Mouse (Mus musculus): ENCODE measurements around the gene Zfp831. TPM values are rescaled to one million over a fixed set of nuclear protein-coding genes. Genes with fewer than 3 reads are reported as not detected.

The Zfp831 gene
- polyA plus RNA-seq, 1 experiment: 0.08 TPM

- Histone ChIP-seq H3K9me3 (no peaks in the 10 kb centered on the region), H3K36me3 (replicated peaks; ENCODE audit: low read length) (no peaks in the 10 kb centered on the region), H3K4me1 (no peaks in the 10 kb centered on the region; the same call in 1 of the 2 replicates), H3K27me3 (replicated peaks) (peaks cover 3% of the 10 kb centered on the region), H3K4me3 (replicated peaks) (peak overlapping the region; percentile 18)
- TF ChIP-seq GATA1 (IDR thresholded peaks at IDR 0.05; ENCODE audit: borderline replicate concordance, low read length) (peak; percentile 9; the same call in 1 of the 3 replicates), FLI1 (IDR thresholded peaks at IDR 0.05; ENCODE audit: low read length) (no peak)
Observed at GRCm38 (mm10) chr2:174715938-174716337, 72.6 kb downstream of the Zfp831 start.

- H3K4me3 ChIP-seq (replicated peaks): no peak overlapping the region
- H3K27me3 ChIP-seq (replicated peaks): peaks cover 3% of the 10 kb centered on the region
- no peaks in the 10 kb centered on the region for H3K9me3 ChIP-seq
- TF ChIP-seq GATA1 (IDR thresholded peaks at IDR 0.05; ENCODE audit: borderline replicate concordance, low read length) (no peak), FLI1 (IDR thresholded peaks at IDR 0.05; ENCODE audit: low read length) (no peak)
- H3K36me3 ChIP-seq (replicated peaks; ENCODE audit: low read length): no peaks in the 10 kb centered on the region
- H3K4me1 ChIP-seq: no peaks in the 10 kb centered on the region; the same call in 1 of the 2 replicates
Observed at GRCm38 (mm10) chr2:174717857-174718256, 74.5 kb downstream of the Zfp831 start.

GRCm38 (mm10) chr2:174727114-174727823 lies 83.9 kb downstream of the Zfp831 start:
- H3K36me3 ChIP-seq (replicated peaks; ENCODE audit: low read length): no peaks in the 10 kb centered on the region
- TF ChIP-seq GATA1 (IDR thresholded peaks at IDR 0.05; ENCODE audit: borderline replicate concordance, low read length) (no peak), FLI1 (IDR thresholded peaks at IDR 0.05; ENCODE audit: low read length) (no peak)
- no peaks in the 10 kb centered on the region; the same call in 1 of the 2 replicates for H3K4me1 ChIP-seq
- peaks cover 6% of the 10 kb centered on the region for H3K27me3 ChIP-seq (replicated peaks)
- peaks cover 9% of the 10 kb centered on the region for H3K9me3 ChIP-seq
- no peak overlapping the region for H3K4me3 ChIP-seq (replicated peaks)

- no peak overlapping the region for H3K4me3 ChIP-seq (replicated peaks)
- no peaks in the 10 kb centered on the region for H3K36me3 ChIP-seq (replicated peaks; ENCODE audit: low read length)
- H3K27me3 ChIP-seq (replicated peaks): peaks cover 5% of the 10 kb centered on the region
- no peak for TF ChIP-seq GATA1 (IDR thresholded peaks at IDR 0.05; ENCODE audit: borderline replicate concordance, low read length)
- TF ChIP-seq FLI1 (IDR thresholded peaks at IDR 0.05; ENCODE audit: low read length): no peak
- H3K4me1 ChIP-seq: peaks cover under 1% of the 10 kb centered on the region; the same call in 1 of the 2 replicates
- peaks cover 11% of the 10 kb centered on the region for H3K9me3 ChIP-seq
Observed at GRCm38 (mm10) chr2:174731939-174732338, 88.6 kb downstream of the Zfp831 start.

GRCm38 (mm10) chr2:174735270-174735669 lies 91.9 kb downstream of the Zfp831 start:
- H3K4me1 ChIP-seq: peaks cover 5% of the 10 kb centered on the region; the same call in 1 of the 2 replicates
- H3K4me3 ChIP-seq (replicated peaks): no peak overlapping the region
- H3K27me3 ChIP-seq (replicated peaks): peaks cover 4% of the 10 kb centered on the region
- peaks cover 11% of the 10 kb centered on the region for H3K9me3 ChIP-seq
- no peaks in the 10 kb centered on the region for H3K36me3 ChIP-seq (replicated peaks; ENCODE audit: low read length)
- TF ChIP-seq GATA1 (IDR thresholded peaks at IDR 0.05; ENCODE audit: borderline replicate concordance, low read length) (no peak), FLI1 (IDR thresholded peaks at IDR 0.05; ENCODE audit: low read length) (no peak)

- peaks cover 2% of the 10 kb centered on the region for H3K27me3 ChIP-seq (replicated peaks)
- TF ChIP-seq FLI1 (IDR thresholded peaks at IDR 0.05; ENCODE audit: low read length): no peak
- no peak for TF ChIP-seq GATA1 (IDR thresholded peaks at IDR 0.05; ENCODE audit: borderline replicate concordance, low read length)
- no peak overlapping the region for H3K4me3 ChIP-seq (replicated peaks)
- H3K9me3 ChIP-seq: peaks cover 28% of the 10 kb centered on the region
- H3K36me3 ChIP-seq (replicated peaks; ENCODE audit: low read length): no peaks in the 10 kb centered on the region
- peaks cover 7% of the 10 kb centered on the region; the same call in 1 of the 2 replicates for H3K4me1 ChIP-seq
Observed at GRCm38 (mm10) chr2:174747182-174747581, 103.8 kb downstream of the Zfp831 start.

- peak overlapping the region; percentile 9 for H3K4me3 ChIP-seq (replicated peaks)
- H3K9me3 ChIP-seq: peaks cover 28% of the 10 kb centered on the region
- no peaks in the 10 kb centered on the region for H3K36me3 ChIP-seq (replicated peaks; ENCODE audit: low read length)
- TF ChIP-seq GATA1 (IDR thresholded peaks at IDR 0.05; ENCODE audit: borderline replicate concordance, low read length) (no peak), FLI1 (IDR thresholded peaks at IDR 0.05; ENCODE audit: low read length) (no peak)
- H3K27me3 ChIP-seq (replicated peaks): peaks cover 4% of the 10 kb centered on the region
- H3K4me1 ChIP-seq: peaks cover 7% of the 10 kb centered on the region; the same call in 1 of the 2 replicates
Observed at GRCm38 (mm10) chr2:174748381-174748780, 105.0 kb downstream of the Zfp831 start.

GRCm38 (mm10) chr2:174753197-174753596 lies 109.9 kb downstream of the Zfp831 start:
- TF ChIP-seq GATA1 (IDR thresholded peaks at IDR 0.05; ENCODE audit: borderline replicate concordance, low read length): no peak
- TF ChIP-seq FLI1 (IDR thresholded peaks at IDR 0.05; ENCODE audit: low read length): no peak
- Histone ChIP-seq H3K4me3 (replicated peaks) (no peak overlapping the region), H3K9me3 (0 out of 2 replicates have a peak, but pooled peaks cover 7% of the 10 kb centered on the region), H3K27me3 (replicated peaks) (peaks cover 11% of the 10 kb centered on the region), H3K4me1 (peaks cover 6% of the 10 kb centered on the region; the same call in 1 of the 2 replicates), H3K36me3 (replicated peaks; ENCODE audit: low read length) (no peaks in the 10 kb centered on the region)

GRCm38 (mm10) chr2:174754231-174754630 lies 110.9 kb downstream of the Zfp831 start:
- peaks cover 15% of the 10 kb centered on the region for H3K27me3 ChIP-seq (replicated peaks)
- H3K4me3 ChIP-seq (replicated peaks): no peak overlapping the region
- H3K4me1 ChIP-seq: no peaks in the 10 kb centered on the region
- TF ChIP-seq FLI1 (IDR thresholded peaks at IDR 0.05; ENCODE audit: low read length) (no peak), GATA1 (IDR thresholded peaks at IDR 0.05; ENCODE audit: borderline replicate concordance, low read length) (no peak)
- no peaks in the 10 kb centered on the region for H3K36me3 ChIP-seq (replicated peaks; ENCODE audit: low read length)
- H3K9me3 ChIP-seq: 0 out of 2 replicates have a peak, but pooled peaks cover 7% of the 10 kb centered on the region

GRCm38 (mm10) chr2:174759189-174759588 lies 115.9 kb downstream of the Zfp831 start:
- TF ChIP-seq FLI1 (IDR thresholded peaks at IDR 0.05; ENCODE audit: low read length) (no peak), GATA1 (IDR thresholded peaks at IDR 0.05; ENCODE audit: borderline replicate concordance, low read length) (no peak)
- H3K4me3 ChIP-seq (replicated peaks): no peak overlapping the region
- H3K9me3 ChIP-seq: no peaks in the 10 kb centered on the region
- peaks cover 10% of the 10 kb centered on the region for H3K4me1 ChIP-seq
- no peaks in the 10 kb centered on the region for H3K36me3 ChIP-seq (replicated peaks; ENCODE audit: low read length)
- H3K27me3 ChIP-seq (replicated peaks): peaks cover 48% of the 10 kb centered on the region

Other genes with a start within 250 kb of the Zfp831 start
- gene Nelfcd, start 227.7 kb upstream of the Zfp831 start, polyA plus RNA-seq (2012; ENCODE audit: insufficient read depth, low replicate concordance): 36.2 and 36.8 TPM in 2 replicates
- gene Ctsz, start 204.5 kb upstream of the Zfp831 start, polyA plus RNA-seq (2012; ENCODE audit: insufficient read depth, low replicate concordance): 145 and 269 TPM in 2 replicates
- 11.2 and 32.6 TPM in 2 replicates for gene Tubb1, start 192.8 kb upstream of the Zfp831 start, polyA plus RNA-seq (2012; ENCODE audit: insufficient read depth, low replicate concordance)
- 161 and 328 TPM in 2 replicates for gene Atp5e, start 179.4 kb upstream of the Zfp831 start, polyA plus RNA-seq (2012; ENCODE audit: insufficient read depth, low replicate concordance)
- 4.1 and 30.0 TPM in 2 replicates for gene Prelid3b, start 170.5 kb upstream of the Zfp831 start, polyA plus RNA-seq (2012; ENCODE audit: insufficient read depth, low replicate concordance)
- not detected in 2 replicates for gene Edn3, start 117.1 kb downstream of the Zfp831 start, polyA plus RNA-seq (2012; ENCODE audit: insufficient read depth, low replicate concordance)